Mouse (Mus musculus) spleen, adult 2 months (tissue): Measurements from ENCODE around the gene Stk11.

Experiments
- CTCF ChIP-seq: fragments of 200-500 bp; IDR thresholded peaks from 2 replicates; pipeline ENCODE4 v1.5.1; 2011; ENCODE audit warnings: mild to moderate bottlenecking, inconsistent platforms; ENCODE audit not compliant: insufficient read depth, insufficient read length, insufficient replicate concordance; ENCODE audit errors: extremely low read depth
- POLR2A ChIP-seq: fragments of 200-500 bp; IDR thresholded peaks from 2 replicates; pipeline ENCODE4 v1.6.1; 2011; ENCODE audit warnings: low read depth, low read length, inconsistent platforms

DNA sequence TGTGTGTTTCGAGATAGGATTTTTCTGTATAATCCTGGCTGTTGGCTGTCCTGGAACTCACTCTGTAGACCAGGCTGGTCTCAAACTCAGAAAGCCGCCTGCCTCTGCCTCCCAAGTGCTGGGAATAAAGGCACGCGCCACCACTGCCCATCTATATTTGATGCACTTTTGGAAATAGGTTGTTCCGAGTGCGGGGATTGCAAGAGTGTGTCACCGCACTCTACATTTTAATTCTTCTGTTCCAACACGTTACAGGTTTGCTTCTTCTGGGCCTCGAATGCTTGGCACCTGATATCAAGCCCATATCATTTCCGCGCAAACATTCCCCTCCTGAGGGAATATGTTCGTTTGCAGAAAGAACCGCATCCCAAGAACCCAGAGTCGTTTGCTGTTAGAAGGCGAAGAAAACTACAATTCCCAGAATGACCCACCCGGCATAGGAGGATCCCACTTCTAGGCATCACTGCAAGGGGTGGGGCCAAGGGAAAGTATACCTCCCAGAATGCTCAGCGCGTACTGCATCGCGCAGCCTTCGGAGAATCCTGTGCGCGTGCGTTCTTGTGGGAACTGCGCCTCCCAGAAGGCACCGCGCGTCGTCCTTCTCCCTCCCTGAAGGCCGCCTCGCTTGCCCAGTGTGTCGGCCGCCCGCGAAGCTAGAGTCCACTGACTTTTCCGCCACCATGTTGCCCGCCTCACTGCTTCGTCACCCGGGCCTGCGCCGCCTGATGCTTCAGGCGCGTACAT lies 26.4 kb downstream of the Stk11 start:
- TF ChIP-seq POLR2A = peak; percentile 68
- TF ChIP-seq CTCF = no peak
